Mouse (Mus musculus) hindbrain, embryonic 12.5 days (tissue): Measurements from ENCODE around the gene Ssna1. TPM values are rescaled to one million over a fixed set of nuclear protein-coding genes. Genes with fewer than 3 reads are reported as not detected.

ENCODE experiments used
- ATAC-seq: fragments of 200-750 bp; cut with Nextera tagmentation; 2 replicates; pipeline ENCODE4 v1.8.0; 2017; ENCODE audit warnings: moderate TSS enrichment; ENCODE audit not compliant: low FRiP score
- H3K27ac ChIP-seq: fragments of 300-500 bp; sonication (generic); 2 replicates; pipeline ENCODE4 v1.5.1; 2016; ENCODE audit warnings: mild to moderate bottlenecking
- H3K27me3 ChIP-seq: fragments of 300-500 bp; sonication (generic); 2 replicates; pipeline ENCODE4 v1.6.1; 2016; ENCODE audit warnings: mild to moderate bottlenecking
- H3K36me3 ChIP-seq: fragments of 300-500 bp; sonication (generic); 2 replicates; pipeline ENCODE4 v1.6.1; 2016; ENCODE audit warnings: mild to moderate bottlenecking
- H3K4me1 ChIP-seq: fragments of 300-500 bp; sonication (generic); 2 replicates; pipeline ENCODE4 v1.6.1; 2016
- H3K4me2 ChIP-seq: fragments of 300-500 bp; sonication (generic); replicated peaks from 2 replicates; pipeline ENCODE4 v1.6.1; 2016; ENCODE audit warnings: mild to moderate bottlenecking
- H3K4me3 ChIP-seq: fragments of 300-500 bp; sonication (generic); 2 replicates; pipeline ENCODE4 v1.5.1; 2016; ENCODE audit warnings: mild to moderate bottlenecking
- H3K9ac ChIP-seq: fragments of 300-500 bp; sonication (generic); 2 replicates; pipeline ENCODE4 v1.6.1; 2016; ENCODE audit warnings: mild to moderate bottlenecking, moderate library complexity
- H3K9me3 ChIP-seq: fragments of 300-500 bp; sonication (generic); replicated peaks from 2 replicates; pipeline ENCODE4 v1.6.1; 2016; ENCODE audit warnings: mild to moderate bottlenecking
- WGBS: fragments of 180-500 bp; shearing (Covaris S2); methylation state at CpG from one replicate; pipeline ENCODE4 v1.1.7; 2016; 5-methylcytosine and 5-hydroxymethylcytosine counted together
- polyA plus RNA-seq: library from polyadenylated mRNA; unstranded; fragments of >200 nt; fragmentation: Nextera tagmentation; extraction: Ambion mirVana; gene quantifications from 2 replicates; pipeline ENCODE4 v1.2.1, GENCODE M21; 2016

Gene Ssna1
- polyA plus RNA-seq, 1 experiment from 2014 or later = 201 TPM

DNA sequence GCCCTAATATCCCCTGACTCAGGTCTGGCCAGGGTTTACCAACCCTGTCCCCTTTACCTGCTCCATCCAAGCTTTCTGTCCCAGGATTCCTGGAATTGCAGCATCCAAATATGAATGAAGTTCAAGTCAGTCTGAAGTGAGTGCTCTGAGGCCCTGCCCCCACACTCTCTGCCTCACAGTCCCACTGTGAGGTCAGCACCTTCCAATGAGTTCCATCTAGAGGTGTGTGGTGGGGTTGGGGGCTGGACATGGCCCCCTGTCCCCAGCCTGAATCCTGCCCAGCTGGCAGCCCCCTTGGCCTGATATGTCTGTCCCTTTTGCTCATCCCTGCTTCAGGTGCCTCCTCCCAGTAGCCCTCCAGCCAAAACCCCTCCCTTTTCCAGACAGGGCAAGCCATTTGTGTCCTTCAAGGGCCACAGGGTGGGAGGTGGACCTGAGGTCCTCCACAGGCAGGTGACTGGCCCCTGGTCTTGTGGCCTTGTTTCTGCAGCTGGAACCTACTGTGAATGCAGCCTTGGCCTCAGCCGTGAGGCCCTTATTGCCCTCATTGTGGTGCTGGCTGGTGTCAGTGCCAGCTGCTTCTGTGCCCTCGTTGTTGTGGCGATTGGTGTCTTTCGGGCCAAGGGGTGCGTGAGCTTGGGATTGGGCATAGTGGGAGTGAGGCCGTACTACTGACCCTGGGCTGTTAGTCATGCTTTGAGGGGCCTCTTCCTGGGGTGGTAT is 15.8 kb upstream of the Ssna1 start, which contains the start of gene Tmem210:
Gene Tmem210, plus strand, starts transcription at position 219 of the 723 bp plus-strand sequence.
- Histone ChIP-seq H3K4me2 (no peak within 1 kb of the TSS), H3K4me1 (peaks cover 16% of the 10 kb centered on the region), H3K27ac (no peak within 1 kb of the TSS), H3K36me3 (peaks cover 33% of the 10 kb centered on the region), H3K9ac (no peak within 1 kb of the TSS), H3K4me3 (no peak within 1 kb of the TSS), H3K9me3 (no peaks in the 10 kb centered on the region), H3K27me3 (peaks cover 62% of the 10 kb centered on the region)
- WGBS = 89% methylated on average over 6 of the region's 6 CpGs
- no peak for ATAC-seq

DNA sequence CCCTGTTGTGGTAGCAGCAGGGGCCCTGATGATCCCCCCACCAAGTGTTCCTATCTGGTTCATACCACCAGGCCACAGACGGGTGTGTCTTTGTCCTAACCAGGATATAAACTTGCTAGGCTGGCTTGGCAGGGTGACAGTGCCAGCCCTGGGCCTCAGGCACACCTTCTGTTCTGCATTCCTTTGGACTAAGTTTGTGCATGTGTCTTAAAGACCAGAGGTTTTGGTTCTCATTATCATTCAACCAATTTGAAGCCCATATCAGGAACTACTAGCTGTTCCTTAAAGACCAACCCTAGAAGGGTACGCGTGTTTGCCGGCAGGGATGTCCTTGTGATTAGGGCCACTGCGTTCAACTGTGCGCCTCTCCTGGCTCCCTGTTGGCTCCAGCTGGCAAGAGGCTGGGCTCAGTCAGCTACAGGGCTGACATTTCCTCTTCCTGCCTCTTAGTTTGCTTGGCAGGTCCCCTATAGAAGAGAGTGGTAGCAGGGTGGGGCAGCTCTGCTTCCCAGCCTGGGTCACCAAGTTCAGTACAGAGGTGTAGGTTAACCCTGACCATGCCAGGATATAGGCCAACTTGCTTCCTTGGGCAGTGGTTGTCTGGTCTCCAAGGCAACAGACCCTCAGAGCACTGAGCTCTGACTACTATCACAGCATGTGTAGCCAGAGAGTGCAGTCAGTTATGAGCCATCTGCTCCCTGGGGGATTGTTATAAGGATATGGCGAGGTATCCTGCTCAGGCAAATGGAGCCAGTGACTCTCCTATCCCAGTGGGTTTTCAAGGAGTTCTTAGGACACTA is 14.8 kb upstream of the Ssna1 start:
- Histone ChIP-seq H3K4me2 (no peak overlapping the region), H3K36me3 (peaks cover 42% of the 10 kb centered on the region), H3K27ac (no peak overlapping the region), H3K27me3 (peaks cover 51% of the 10 kb centered on the region), H3K9me3 (no peaks in the 10 kb centered on the region), H3K4me1 (peaks cover 9% of the 10 kb centered on the region), H3K9ac (no peak overlapping the region), H3K4me3 (no peak overlapping the region)
- 55% methylated on average over 7 of the region's 7 CpGs for WGBS
- no peak for ATAC-seq

DNA sequence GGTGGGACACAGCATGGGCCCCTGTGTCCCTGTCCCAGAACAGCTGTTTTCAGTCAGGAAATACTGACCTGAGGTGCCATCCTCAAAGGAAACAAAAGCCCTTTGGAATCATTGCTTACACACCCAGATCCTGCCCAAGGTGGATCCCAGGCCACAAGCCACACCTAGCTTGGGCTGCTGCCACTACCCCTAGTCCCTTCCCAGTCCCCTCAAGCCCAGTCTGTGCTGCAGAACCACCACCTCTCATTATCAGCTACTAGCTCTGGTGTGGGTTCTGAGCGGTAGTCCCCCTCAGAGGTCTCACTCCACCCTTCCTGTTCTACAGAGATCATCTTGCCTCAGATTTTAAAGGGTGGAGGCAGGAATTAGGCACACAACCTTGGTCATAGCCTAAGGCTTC is 14.1 kb upstream of the Ssna1 start:
- no peak overlapping the region for H3K27ac ChIP-seq
- peaks cover 44% of the 10 kb centered on the region for H3K27me3 ChIP-seq
- H3K9ac ChIP-seq = no peak overlapping the region
- no peak overlapping the region for H3K4me2 ChIP-seq
- ATAC-seq = no peak
- peaks cover 5% of the 10 kb centered on the region for H3K4me1 ChIP-seq
- H3K9me3 ChIP-seq = no peaks in the 10 kb centered on the region
- H3K4me3 ChIP-seq = no peak overlapping the region
- 75% methylated on average over 1 of the region's 1 CpGs for WGBS
- H3K36me3 ChIP-seq = peaks cover 47% of the 10 kb centered on the region

DNA sequence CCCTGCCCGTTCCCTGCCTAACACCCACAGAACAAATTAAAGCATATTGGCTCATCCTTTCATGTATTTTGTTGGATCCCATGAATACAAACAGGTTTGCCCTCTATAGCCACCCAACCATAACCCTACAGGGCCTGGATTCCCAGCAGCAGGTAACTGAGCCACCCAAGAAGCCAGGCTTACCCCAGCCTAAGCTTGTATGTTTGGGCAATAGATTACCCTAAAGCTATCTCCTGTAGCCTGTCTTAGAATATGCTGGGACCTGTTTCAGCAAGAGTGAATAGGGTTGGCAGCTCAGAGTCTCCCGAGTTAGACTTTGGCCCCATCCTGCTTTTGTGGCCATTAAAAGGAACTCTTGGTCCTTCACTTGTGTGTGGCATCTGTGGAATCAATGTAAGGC is 13.3 kb upstream of the Ssna1 start:
- WGBS = 91% methylated on average over 2 of the region's 2 CpGs
- Histone ChIP-seq H3K27me3 (peaks cover 37% of the 10 kb centered on the region), H3K4me1 (peaks cover 5% of the 10 kb centered on the region), H3K9ac (no peak overlapping the region), H3K36me3 (peaks cover 54% of the 10 kb centered on the region), H3K4me2 (no peak overlapping the region), H3K27ac (no peak overlapping the region), H3K9me3 (no peaks in the 10 kb centered on the region), H3K4me3 (no peak overlapping the region)
- no peak for ATAC-seq

DNA sequence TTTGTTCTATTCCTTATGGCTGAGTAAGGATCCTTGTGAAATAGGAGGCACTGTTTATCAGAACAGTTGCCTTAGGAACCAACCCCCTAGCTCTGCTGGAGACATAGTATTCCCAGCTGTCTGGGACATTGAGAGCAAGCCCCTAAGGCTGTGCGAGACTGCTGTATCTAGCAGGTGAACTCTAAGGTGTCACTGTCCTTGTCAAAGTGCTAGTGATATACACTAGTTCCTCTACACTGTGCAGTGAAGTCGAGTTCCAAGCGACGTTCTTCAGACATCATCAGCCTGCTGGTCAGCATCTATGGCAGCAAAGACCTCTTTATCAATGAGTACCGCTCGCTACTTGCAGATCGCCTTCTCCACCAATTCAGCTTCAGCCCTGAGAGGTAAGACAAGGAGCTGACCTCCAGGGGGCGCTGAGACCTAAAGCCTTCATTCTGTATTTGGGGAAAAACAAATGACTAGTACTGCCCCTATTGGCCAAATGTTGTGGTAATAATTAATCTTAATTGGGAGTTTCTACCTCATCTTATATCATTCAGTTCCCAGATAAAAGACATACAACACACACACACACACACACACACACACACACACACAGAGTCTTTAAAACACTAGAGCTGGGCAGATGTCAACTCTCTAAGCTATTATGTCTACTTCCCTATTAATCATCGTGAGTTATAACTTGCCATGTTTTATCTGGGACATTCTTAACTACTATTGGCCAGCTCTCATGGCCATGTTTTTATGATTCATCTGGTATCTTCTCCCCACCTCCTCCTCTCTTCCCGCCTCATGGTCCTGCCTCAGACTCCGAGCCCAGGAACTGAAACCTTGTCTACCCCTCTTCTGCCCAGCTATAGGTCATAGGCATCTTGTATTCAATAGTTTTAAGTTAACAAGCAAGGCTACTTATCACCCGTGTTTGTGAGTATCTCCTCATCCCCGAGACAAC is 7.0 kb upstream of the Ssna1 start:
- peaks cover 92% of the 10 kb centered on the region for H3K36me3 ChIP-seq
- WGBS = 60% methylated on average over 13 of the region's 13 CpGs

DNA sequence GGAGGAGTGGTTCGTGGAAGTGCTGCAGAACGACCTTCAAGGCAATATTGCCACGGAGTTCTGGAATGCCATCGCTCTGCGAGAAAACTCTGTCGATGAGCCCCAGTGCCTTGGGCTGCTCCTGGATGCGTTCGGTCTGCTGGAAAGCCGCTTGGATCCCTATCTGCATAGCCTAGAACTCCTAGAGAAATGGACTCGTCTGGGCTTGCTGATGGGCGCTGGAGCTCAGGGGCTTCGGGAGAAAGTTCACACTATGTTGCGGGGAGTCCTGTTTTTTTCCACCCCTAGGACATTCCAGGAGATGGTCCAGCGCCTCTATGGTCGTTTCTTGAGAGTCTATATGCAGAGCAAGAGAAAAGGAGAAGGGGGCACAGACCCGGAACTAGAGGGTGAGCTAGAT is 772 bp upstream of the Ssna1 start:
- Histone ChIP-seq H3K4me2 (peak overlapping the region; percentile 86), H3K36me3 (peaks cover 59% of the 10 kb centered on the region), H3K27ac (no peak overlapping the region), H3K4me3 (peak overlapping the region; percentile 90), H3K9me3 (no peaks in the 10 kb centered on the region), H3K4me1 (peaks cover 27% of the 10 kb centered on the region), H3K27me3 (no peaks in the 10 kb centered on the region), H3K9ac (peak overlapping the region; percentile 93)
- no peak; the same call in 1 of the 2 replicates for ATAC-seq
- WGBS = 34% methylated on average over 16 of the region's 16 CpGs

More for the DNA sequence above, 7.0 kb upstream of the Ssna1 start:
- ATAC-seq = no peak
- Histone ChIP-seq H3K9ac (no peak overlapping the region), H3K27me3 (no peaks in the 10 kb centered on the region), H3K27ac (no peak overlapping the region), H3K4me2 (no peak overlapping the region), H3K9me3 (no peaks in the 10 kb centered on the region), H3K4me1 (0 out of 2 replicates have a peak, but pooled peaks cover 3% of the 10 kb centered on the region), H3K4me3 (no peak overlapping the region)

DNA sequence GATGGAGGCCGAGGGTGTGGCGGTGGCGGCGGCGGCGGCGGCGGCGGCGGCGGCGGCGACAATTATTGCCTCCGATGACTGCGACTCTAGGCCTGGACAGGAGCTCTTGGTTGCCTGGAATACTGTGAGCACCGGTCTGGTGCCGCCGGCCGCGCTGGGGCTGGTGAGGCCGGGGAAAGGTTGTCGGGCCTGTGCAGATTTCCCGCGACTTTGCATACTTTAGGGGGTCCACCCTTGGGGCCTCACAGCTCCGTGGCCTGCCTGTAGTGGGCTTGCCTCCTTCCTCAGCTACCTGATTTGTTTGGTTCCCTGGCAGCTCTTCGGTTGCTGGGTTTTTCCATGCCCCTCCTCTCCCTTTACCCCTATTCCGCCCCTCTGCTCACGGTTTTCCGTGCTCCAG is 277 bp upstream of the Ssna1 start:
- WGBS = 2% methylated on average over 29 of the region's 29 CpGs
- peaks cover 54% of the 10 kb centered on the region for H3K36me3 ChIP-seq

DNA sequence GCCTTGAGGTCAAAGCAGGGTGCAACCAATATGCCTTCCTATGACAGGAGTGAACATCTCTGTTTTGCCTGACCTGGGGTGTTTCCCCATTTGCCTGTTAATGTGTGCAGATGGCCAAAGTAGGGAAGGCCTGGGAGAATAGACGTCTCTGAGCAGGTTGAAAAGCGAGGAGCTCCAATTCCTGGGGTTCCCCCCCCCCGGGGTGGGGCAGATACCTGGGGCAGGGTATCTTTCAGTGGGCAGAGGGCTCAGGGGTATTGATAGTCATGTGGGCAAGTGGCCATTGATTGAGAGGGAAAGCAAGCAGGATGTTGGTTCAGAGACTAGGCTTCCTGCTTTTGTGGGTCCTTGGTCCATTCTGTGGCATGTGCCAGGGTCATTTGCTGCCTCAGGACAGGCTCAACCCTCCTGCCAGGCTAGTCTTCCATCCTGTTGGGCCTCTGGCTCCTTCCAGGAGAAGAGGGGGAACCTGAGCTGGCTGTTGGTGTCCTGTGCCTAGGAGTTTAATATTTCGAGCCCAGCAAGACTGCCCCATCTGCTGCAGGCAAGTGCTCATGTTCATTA is 4.4 kb downstream of the Ssna1 start:
- WGBS = 73% methylated on average over 4 of the region's 4 CpGs
- H3K4me2 ChIP-seq = 0 out of 2 replicates have a peak overlapping the region, but pooled peaks have one; percentile 11
- H3K4me1 ChIP-seq = peaks cover 62% of the 10 kb centered on the region
- H3K9ac ChIP-seq = no peak overlapping the region
- peaks cover 19% of the 10 kb centered on the region for H3K36me3 ChIP-seq
- no peak overlapping the region for H3K4me3 ChIP-seq
- H3K9me3 ChIP-seq = no peaks in the 10 kb centered on the region
- H3K27ac ChIP-seq = no peak overlapping the region
- no peak for ATAC-seq
- H3K27me3 ChIP-seq = peaks cover 23% of the 10 kb centered on the region

More for the DNA sequence above, 277 bp upstream of the Ssna1 start:
- Histone ChIP-seq H3K9ac (peak overlapping the region; percentile 93), H3K4me3 (peak overlapping the region; percentile 90), H3K27ac (no peak overlapping the region), H3K4me1 (peaks cover 32% of the 10 kb centered on the region), H3K4me2 (peak overlapping the region; percentile 86), H3K9me3 (no peaks in the 10 kb centered on the region), H3K27me3 (no peaks in the 10 kb centered on the region)
- ATAC-seq = peak; percentile 72

DNA sequence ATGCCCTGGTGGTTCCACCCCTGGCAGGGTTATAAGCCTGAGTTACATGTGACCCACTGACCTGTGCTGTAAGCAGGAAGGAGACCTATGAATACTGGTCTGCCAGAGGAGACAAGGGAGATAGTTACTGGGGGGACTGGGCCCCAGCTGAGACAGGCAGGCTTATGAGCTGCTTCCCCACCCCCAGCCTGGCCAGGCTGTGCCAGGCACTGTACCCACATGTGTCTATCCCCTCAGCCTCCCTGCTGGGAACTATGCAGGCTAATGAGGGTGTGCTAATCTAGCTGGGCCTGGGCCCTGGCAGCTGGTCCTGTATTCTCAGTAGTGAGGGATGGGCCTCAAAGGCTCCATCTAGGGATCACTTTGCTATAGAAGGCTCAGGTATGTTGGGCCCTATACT is 5.0 kb downstream of the Ssna1 start:
- H3K27ac ChIP-seq = no peak overlapping the region; the same call in 1 of the 2 replicates
- ATAC-seq = no peak
- no peaks in the 10 kb centered on the region for H3K9me3 ChIP-seq
- peaks cover 23% of the 10 kb centered on the region for H3K27me3 ChIP-seq
- H3K4me2 ChIP-seq = peak overlapping the region; percentile 99
- H3K4me1 ChIP-seq = peaks cover 62% of the 10 kb centered on the region
- peaks cover 19% of the 10 kb centered on the region for H3K36me3 ChIP-seq
- no peak overlapping the region for H3K9ac ChIP-seq
- no peak overlapping the region; the same call in 1 of the 2 replicates for H3K4me3 ChIP-seq

DNA sequence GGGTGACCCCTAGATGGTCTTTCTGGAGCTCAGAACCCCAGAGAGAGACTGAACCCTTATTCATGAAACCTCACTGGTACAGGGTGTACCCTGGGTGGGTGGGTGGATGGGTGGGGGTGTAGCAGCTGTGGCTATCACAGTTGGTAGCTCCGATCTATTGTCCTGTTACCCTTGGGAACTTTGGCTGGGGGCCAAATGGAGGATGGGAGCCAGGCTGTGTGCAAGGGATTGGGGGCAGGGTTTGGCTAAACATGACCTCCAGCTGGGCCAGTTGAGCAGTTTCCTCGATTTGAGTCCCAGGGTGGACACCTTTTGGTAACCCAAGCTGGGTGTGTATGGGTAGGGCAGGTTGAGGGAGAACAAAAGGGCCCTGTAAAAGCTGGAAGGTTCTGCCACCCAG is 5.5 kb downstream of the Ssna1 start:
- Histone ChIP-seq H3K36me3 (peaks cover 19% of the 10 kb centered on the region), H3K27me3 (peaks cover 23% of the 10 kb centered on the region), H3K4me2 (peak overlapping the region; percentile 99), H3K9me3 (no peaks in the 10 kb centered on the region), H3K4me1 (peaks cover 65% of the 10 kb centered on the region), H3K9ac (peak overlapping the region; percentile 13), H3K4me3 (no peak overlapping the region; the same call in 1 of the 2 replicates), H3K27ac (peak overlapping the region; percentile 8; the same call in 1 of the 2 replicates)
- no peak for ATAC-seq
- WGBS = 46% methylated on average over 2 of the region's 2 CpGs

DNA sequence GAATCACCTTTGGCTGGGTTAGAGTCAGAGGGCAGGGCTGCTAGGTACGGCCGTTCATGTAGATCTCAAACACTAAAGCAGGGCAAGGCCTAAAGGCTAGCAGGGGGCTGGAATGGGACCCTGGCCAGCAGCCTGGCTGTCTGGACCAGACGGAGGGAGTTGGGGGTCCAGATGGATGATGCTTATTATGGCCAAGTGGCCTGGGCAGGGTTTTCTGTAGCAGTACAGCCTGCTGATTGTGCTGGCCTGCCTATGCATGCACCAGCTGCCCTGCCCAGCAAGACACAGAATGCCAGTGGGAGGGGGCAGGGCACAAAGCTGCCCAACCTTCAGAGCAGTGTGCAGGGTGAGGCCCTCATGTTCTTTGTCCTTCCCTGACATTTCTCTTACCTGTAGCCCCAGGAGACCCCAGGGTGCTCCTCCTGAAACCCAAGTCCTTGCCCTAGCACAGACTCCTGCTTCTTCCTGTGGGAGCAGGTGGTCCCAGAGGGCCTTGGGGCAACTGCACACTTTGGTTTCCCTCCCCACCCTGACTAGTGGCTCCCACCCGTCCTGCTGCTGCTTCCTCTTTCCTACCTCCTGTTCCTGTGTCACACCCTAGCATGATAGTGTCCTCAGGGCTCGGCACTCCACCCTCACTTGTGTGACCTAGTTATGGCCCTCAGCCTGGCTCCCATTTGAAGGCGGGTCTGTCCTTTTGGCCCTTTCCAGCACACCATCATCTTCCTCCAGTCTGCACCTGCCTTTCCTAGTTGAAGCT is 6.2 kb downstream of the Ssna1 start:
- Histone ChIP-seq H3K27me3 (peaks cover 23% of the 10 kb centered on the region), H3K27ac (0 out of 2 replicates have a peak overlapping the region, but pooled peaks have one; percentile 8), H3K4me3 (no peak overlapping the region), H3K9me3 (no peaks in the 10 kb centered on the region), H3K9ac (peak overlapping the region; percentile 13), H3K4me2 (peak overlapping the region; percentile 99), H3K36me3 (peaks cover 19% of the 10 kb centered on the region), H3K4me1 (peaks cover 58% of the 10 kb centered on the region)
- no peak for ATAC-seq
- WGBS = 61% methylated on average over 6 of the region's 6 CpGs
